Mouse (Mus musculus) kidney, postnatal 0 days (tissue): Measurements from ENCODE around the gene Herc2. TPM values are rescaled to one million over a fixed set of nuclear protein-coding genes. Genes with fewer than 3 reads are reported as not detected.

Source experiments
- ATAC-seq: fragments of 200-750 bp; cut with Nextera tagmentation; replicated peaks from 2 replicates; pipeline ENCODE4 v1.8.0; 2017; ENCODE audit warnings: low read depth, moderate number of reproducible peaks, moderate TSS enrichment, moderate library complexity; ENCODE audit not compliant: low FRiP score
- DNase-seq: peaks from one replicate; pipeline ENCODE4 v3.0.0-alpha.2; 2016; ENCODE audit warnings: low spot score
- H3K27ac ChIP-seq: fragments of 300-500 bp; sonication (generic); 2 replicates; pipeline ENCODE4 v1.5.1; 2014; ENCODE audit warnings: mild to moderate bottlenecking
- H3K27me3 ChIP-seq: fragments of 300-500 bp; sonication (generic); 2 replicates; pipeline ENCODE4 v1.6.1; 2014; ENCODE audit warnings: low read length, mixed read lengths; ENCODE audit not compliant: insufficient read depth
- H3K36me3 ChIP-seq: fragments of 300-500 bp; sonication (generic); 2 replicates; pipeline ENCODE4 v1.6.1; 2014; ENCODE audit warnings: low read length, mixed read lengths; ENCODE audit not compliant: insufficient read depth
- H3K4me1 ChIP-seq: fragments of 300-500 bp; sonication (generic); replicated peaks from 2 replicates; pipeline ENCODE4 v1.6.1; 2014; ENCODE audit warnings: antibody characterized with exemption, low read length, mixed read lengths; ENCODE audit not compliant: insufficient read depth
- H3K4me2 ChIP-seq: fragments of 300-500 bp; sonication (generic); 2 replicates; pipeline ENCODE4 v1.6.1; 2014; ENCODE audit warnings: mild to moderate bottlenecking, low read length, moderate library complexity, mixed read lengths
- H3K4me3 ChIP-seq: fragments of 300-500 bp; sonication (generic); replicated peaks from 2 replicates; pipeline ENCODE4 v1.5.1; 2014; ENCODE audit warnings: low read depth, low read length
- H3K9ac ChIP-seq: fragments of 300-500 bp; sonication (generic); 2 replicates; pipeline ENCODE4 v1.6.1; 2014; ENCODE audit warnings: low read depth, low read length
- H3K9me3 ChIP-seq: fragments of 300-500 bp; sonication (generic); replicated peaks from 2 replicates; pipeline ENCODE4 v1.6.1; 2016; ENCODE audit warnings: low read length, inconsistent platforms, mixed read lengths
- CTCF ChIP-seq: IDR thresholded peaks from 2 replicates; pipeline ENCODE4 v1.5.1; 2016; ENCODE audit warnings: antibody characterized with exemption, low read depth, mild to moderate bottlenecking, moderate library complexity
- WGBS: fragments of 180-500 bp; shearing (Covaris S2); extraction: QIAGEN DNeasy Blood & Tissue Kit; methylation state at CpG from one replicate; pipeline ENCODE4 v1.1.7; 2014; 5-methylcytosine and 5-hydroxymethylcytosine counted together
- polyA plus RNA-seq: library from polyadenylated mRNA; unstranded; fragments of >200 nt; fragmentation: Nextera tagmentation; extraction: Ambion mirVana; gene quantifications from 2 replicates; pipeline ENCODE4 v1.2.1, GENCODE M21; 2015

Herc2 gene
- polyA plus RNA-seq, 1 experiment from 2014 or later: 15.6 TPM

- Histone ChIP-seq H3K4me1 (no peaks in the 10 kb centered on the region), H3K27me3 (no peaks in the 10 kb centered on the region), H3K9ac (no peak overlapping the region), H3K36me3 (no peaks in the 10 kb centered on the region), H3K4me2 (no peak overlapping the region), H3K9me3 (no peaks in the 10 kb centered on the region), H3K27ac (no peak overlapping the region), H3K4me3 (no peak overlapping the region)
- DNase-seq (peak; percentile 83), ATAC-seq (no peak)
- TF ChIP-seq CTCF: peak; percentile 84
- 9% methylated on average over 5 of the region's 5 CpGs for WGBS
These were observed 7.6 kb upstream of the Herc2 start for GRCm38 (mm10) chr7:56042353-56042752.

DNA sequence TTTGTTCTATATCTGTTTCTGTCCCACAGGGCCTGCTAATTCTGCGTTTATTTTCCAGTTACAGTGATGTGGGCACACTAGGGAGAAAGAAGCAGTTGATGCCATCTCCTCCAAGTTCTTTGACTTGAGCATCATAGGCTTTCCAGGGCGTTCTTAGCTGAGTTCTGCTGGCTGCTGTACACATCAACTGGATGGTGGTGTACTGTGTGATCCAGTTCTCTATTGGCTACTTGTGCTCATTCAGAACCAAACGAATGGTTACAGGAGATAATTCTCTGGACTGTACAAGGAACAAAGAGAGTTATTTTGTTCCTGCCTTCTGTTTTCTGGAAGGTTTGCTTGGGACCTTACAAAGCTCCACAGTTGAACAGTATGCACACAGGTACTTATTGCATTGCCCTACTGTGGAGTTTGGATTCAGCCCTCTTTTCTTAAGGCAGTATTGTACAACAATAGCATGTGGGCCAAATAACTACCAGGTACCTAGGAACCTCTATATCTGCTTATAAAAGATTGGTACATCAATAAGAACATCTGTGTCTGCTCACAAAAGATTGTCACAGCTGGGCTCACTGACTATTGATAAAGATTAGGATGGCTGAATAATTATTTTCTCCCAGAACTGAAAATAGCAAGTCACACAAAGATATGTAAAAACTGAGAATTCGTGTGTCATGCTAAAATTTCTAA is 6.3 kb upstream of the Herc2 start:
- no peaks in the 10 kb centered on the region for H3K9me3 ChIP-seq
- WGBS: 66% methylated on average over 4 of the region's 4 CpGs

GRCm38 (mm10) chr7:56044267-56044629 is 5.7 kb upstream of the Herc2 start:
- no peak overlapping the region for H3K4me2 ChIP-seq
- H3K9ac ChIP-seq: no peak overlapping the region
- no peaks in the 10 kb centered on the region for H3K4me1 ChIP-seq
- DNase-seq (no peak), ATAC-seq (no peak)
- H3K9me3 ChIP-seq: no peaks in the 10 kb centered on the region
- no peaks in the 10 kb centered on the region for H3K36me3 ChIP-seq
- no peak overlapping the region for H3K4me3 ChIP-seq
- H3K27me3 ChIP-seq: no peaks in the 10 kb centered on the region
- H3K27ac ChIP-seq: no peak overlapping the region
- WGBS: 78% methylated on average over 3 of the region's 3 CpGs
- TF ChIP-seq CTCF: no peak

More for the DNA sequence above, 6.3 kb upstream of the Herc2 start:
- no peaks in the 10 kb centered on the region for H3K36me3 ChIP-seq
- H3K9ac ChIP-seq: no peak overlapping the region
- no peaks in the 10 kb centered on the region for H3K27me3 ChIP-seq
- no peak overlapping the region for H3K4me3 ChIP-seq
- no peak overlapping the region for H3K4me2 ChIP-seq
- no peak for TF ChIP-seq CTCF
- ATAC-seq (no peak), DNase-seq (no peak)
- no peaks in the 10 kb centered on the region for H3K4me1 ChIP-seq
- no peak overlapping the region for H3K27ac ChIP-seq

DNA sequence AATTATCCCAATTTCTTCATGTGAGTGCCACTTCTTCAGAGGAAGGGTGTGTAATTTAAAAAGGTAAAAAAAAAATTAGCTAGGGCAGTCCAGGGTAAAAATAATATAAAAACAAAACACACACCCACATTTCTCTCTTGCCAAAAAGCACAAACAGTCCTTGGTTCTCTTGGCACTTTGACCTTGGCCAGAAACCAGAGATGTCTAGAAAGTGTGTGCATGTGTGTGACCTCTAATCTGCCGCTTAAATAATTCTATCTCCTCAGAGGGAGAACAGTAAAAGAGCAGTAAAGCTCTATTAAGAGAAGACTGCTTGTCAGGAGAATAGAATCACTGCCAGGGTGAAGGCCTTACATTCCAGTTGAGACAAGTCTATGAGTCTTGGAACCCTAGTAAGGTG is 2.8 kb upstream of the Herc2 start:
- WGBS: 53% methylated on average over 1 of the region's 1 CpGs
- no peak overlapping the region for H3K4me3 ChIP-seq
- H3K9me3 ChIP-seq: no peaks in the 10 kb centered on the region
- H3K4me1 ChIP-seq: peaks cover 7% of the 10 kb centered on the region
- no peak overlapping the region for H3K4me2 ChIP-seq
- H3K36me3 ChIP-seq: no peaks in the 10 kb centered on the region
- no peaks in the 10 kb centered on the region for H3K27me3 ChIP-seq
- DNase-seq (no peak), ATAC-seq (no peak)
- H3K9ac ChIP-seq: no peak overlapping the region
- H3K27ac ChIP-seq: no peak overlapping the region
- TF ChIP-seq CTCF: no peak

GRCm38 (mm10) chr7:56050487-56050911 is 503 bp downstream of the Herc2 start:
- WGBS: under 1% methylated on average over 18 of the region's 18 CpGs
- DNase-seq: peak; percentile 73
- no peak for TF ChIP-seq CTCF

DNA sequence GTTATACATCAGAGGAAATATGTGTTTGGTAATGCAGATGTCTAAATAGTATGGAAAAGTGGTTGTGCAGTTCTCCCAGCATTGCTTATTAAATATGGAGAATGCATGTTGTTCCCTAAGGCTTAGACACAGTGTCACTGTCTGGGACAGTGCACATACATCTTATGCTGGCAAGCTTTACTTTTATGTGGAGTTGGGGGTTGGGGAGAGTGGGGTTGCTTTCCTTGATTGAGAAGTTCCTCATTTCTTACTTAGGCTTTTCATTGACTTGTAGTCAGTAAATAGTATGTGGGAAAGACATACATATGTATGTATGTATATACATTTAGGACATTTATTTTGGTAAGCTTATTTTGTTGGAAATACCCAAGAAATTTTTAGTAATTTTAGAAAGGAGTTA is 3.0 kb downstream of the Herc2 start:
- Histone ChIP-seq H3K4me3 (no peak overlapping the region), H3K4me2 (no peak overlapping the region), H3K9ac (no peak overlapping the region), H3K27ac (no peak overlapping the region), H3K4me1 (peaks cover 7% of the 10 kb centered on the region), H3K9me3 (no peaks in the 10 kb centered on the region), H3K27me3 (no peaks in the 10 kb centered on the region), H3K36me3 (peaks cover 5% of the 10 kb centered on the region; the same call in 1 of the 2 replicates)
- ATAC-seq (no peak), DNase-seq (no peak)
- no peak for TF ChIP-seq CTCF

More at GRCm38 (mm10) chr7:56050487-56050911, 503 bp downstream of the Herc2 start:
- Histone ChIP-seq H3K9me3 (no peaks in the 10 kb centered on the region), H3K36me3 (no peaks in the 10 kb centered on the region), H3K27me3 (no peaks in the 10 kb centered on the region), H3K27ac (peak overlapping the region; percentile 95), H3K4me1 (peaks cover 7% of the 10 kb centered on the region), H3K4me3 (peak overlapping the region; percentile 85), H3K4me2 (peak overlapping the region; percentile 71), H3K9ac (peak overlapping the region; percentile 78)
- ATAC-seq: peak; percentile 47

GRCm38 (mm10) chr7:56055338-56055737 is 5.3 kb downstream of the Herc2 start:
- no peak for DNase-seq
- no peaks in the 10 kb centered on the region for H3K9me3 ChIP-seq
- H3K27me3 ChIP-seq: no peaks in the 10 kb centered on the region
- peaks cover 5% of the 10 kb centered on the region; the same call in 1 of the 2 replicates for H3K36me3 ChIP-seq
- TF ChIP-seq CTCF: no peak
- H3K4me1 ChIP-seq: peaks cover 7% of the 10 kb centered on the region
- no peak overlapping the region for H3K27ac ChIP-seq
- no peak for ATAC-seq
- H3K4me2 ChIP-seq: no peak overlapping the region
- 86% methylated on average over 3 of the region's 3 CpGs for WGBS
- no peak overlapping the region for H3K4me3 ChIP-seq
- no peak overlapping the region for H3K9ac ChIP-seq
